Mouse (Mus musculus) right cerebral cortex, adult 18-20 months (tissue): ENCODE data around the gene Asb3.
A peak's percentile ranks its signal among the peaks of the same experiment; 100 is the strongest.

ENCODE experiments used
- DNase-seq: peaks from one replicate; pipeline ENCODE4 v3.0.0; 2022; ENCODE audit warnings: mixed read lengths

Asb3 gene

DNA sequence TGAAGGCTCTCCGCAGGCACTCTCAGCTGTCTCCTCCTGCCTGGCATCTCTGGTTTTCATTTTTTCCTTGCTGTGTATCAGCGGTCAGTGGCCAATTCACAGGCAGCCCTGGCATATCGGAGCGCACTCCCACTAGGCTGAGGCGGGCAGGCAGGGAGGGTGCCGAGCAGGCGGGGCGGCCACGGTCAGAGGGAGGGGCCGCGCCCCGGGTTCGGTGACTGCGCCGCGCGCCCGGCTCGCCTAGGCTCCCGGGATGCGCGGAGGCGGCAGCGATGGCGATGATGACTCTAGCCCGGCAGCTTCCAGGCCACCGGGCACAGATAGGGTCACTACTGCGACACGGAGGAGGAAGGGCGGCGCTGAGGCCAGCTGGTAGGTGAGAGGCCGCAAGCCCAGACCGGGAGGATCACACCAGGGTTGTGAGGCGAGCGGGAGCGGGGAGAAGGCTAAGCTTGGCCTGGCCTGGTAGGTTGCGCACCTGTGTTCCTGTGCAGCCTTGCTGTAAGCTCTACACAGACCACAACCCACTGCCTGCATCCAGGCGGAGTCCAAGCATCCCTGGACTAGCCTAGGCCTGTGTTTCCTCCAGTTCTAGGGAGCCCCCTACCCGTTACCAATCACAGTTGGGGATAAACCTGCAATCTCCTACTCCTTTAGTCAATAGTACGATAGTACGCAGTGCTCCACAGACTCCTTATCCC, at the start of gene Asb3, which contains the start of gene Gpr75:
TSS of gene Asb3 (plus strand) at position 246 of the 701 bp plus-strand sequence.
TSS of gene Gpr75 (plus strand) at position 188 of the 701 bp plus-strand sequence.
- peak; percentile 83 for DNase-seq

DNA sequence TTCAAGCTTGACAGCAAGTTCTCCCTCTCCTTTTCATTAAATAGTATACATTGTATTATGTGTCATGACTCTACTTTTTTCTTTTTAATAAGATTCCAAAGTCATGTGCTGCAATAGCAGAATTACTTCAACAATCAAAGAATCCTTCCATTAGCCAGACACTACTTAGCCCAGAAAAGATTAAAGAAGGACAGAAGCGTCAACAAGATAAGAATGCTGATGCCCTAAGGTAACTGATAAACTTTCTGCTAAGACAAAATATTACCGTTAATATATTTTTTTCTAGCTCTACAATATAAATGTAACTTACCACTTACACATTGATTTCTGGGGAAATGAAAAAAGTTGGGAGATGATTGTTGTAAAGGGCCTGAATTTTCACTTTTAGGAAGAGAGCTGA, 46.4 kb upstream of the Asb3 start:
- DNase-seq = no peak

DNA sequence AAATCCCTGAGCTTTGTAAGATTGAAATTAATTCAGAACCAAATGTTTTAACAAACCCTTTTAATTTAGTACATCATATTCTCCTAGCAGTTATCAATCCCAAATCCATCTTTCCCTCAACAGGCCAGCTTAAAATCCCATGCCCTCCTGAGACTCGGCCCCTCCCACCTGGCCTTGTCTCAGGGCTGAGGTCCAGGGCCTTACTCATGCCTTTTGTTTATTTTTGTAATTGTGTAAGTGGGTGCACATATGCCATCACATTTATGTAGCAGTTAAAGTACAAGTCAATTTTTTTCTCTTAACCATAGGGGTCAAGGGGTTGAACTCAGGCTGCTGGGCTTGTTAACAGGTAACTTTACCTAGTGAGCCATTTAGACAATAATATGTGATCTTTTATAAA, 40.9 kb upstream of the Asb3 start:
- no peak for DNase-seq

DNA sequence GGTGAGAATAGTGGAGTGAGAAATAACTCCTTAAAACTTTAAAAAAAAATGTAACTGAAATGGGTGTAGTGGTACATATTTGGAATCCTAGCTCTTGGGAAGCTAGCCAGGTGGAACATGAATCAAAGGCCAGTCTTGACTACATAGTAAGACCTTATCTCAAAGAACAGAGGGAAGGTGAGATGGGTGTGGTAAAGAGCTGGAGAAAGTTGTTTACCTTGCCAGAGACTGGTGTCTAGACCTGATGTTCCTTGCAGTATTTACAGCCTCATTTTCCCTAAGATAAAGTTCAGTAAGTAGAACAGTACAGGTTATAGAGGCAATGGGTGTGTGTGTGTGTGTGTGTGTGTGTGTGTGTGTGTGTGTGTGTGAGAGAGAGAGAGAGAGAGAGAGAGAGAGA, 12.8 kb upstream of the Asb3 start:
- DNase-seq = no peak

DNA sequence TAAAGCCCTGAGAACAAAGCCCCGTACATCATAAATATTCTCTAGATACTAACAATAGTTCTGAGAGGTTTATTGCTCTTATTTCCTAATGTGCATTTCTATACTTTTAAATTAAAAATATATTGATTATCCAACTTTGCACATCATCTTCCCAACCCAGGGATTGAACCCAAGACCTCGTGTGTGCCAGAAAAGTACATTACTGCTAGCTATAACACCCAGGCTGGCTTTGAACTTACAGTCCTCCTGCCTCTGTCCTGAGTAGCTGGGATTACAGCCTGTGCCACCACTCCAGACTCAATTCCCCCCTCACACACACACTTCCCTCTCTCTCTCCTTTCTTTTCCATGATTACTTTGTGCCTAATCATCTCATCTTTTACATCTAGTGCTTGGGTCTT, 2.9 kb downstream of the Asb3 start:
- DNase-seq = no peak

DNA sequence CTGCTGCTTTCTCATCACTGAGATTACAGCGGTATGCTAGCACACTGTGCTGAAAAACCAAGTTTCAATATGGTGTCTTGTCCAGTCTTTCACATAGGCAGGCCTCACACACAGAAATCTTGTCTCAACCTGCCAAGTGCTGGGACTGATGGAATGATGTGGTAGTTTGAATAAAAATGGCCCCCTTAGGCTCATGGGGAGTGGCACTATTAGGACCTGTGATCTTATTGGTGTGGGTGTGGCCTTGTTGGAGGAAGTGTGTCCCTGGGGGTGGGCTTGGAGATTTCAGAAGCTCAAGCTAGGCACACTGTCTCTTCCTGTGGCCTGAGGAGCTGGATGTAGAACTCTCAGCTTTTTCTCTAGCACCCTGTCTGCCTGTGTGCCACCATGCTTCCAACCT, 11.0 kb downstream of the Asb3 start:
- DNase-seq = no peak

DNA sequence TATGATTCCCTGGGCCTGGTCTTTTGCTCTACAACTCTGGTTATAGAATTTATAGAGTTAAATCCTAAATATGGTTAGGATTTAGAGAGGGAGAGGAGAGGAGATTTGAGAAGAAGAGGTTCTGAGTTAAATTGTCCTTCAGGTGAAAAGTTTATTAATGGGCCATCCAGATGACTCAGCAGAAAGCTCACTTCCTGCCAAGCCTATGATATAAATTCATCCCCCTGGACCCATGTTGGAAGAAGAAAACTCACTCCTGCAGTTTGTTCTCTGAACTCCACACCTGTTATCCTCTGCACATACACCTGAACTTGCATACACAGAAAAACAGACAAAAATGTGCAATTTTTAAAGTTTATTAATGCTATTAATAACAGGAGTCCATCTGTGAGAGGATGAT, 14.1 kb downstream of the Asb3 start:
- no peak for DNase-seq

DNA sequence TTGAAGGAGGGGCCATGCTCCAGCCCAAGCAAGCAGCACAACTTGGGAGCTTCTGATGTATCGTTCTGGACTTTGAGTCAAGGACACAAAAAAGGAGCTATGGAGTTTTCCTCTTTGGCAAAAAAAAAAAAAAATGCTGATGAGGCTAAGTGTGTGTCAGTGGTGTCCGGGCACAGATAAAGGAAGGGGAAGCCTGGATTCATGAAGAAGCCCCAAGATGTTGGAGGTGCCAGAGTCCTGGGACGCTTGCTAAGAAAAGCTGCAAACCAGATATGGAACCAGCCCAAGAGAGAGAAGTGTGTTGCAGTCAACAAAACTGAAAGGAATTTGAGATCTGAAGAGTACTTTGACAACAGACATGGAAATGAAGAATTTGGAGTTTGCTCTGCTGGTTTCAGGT, 27.1 kb downstream of the Asb3 start:
- DNase-seq = no peak

DNA sequence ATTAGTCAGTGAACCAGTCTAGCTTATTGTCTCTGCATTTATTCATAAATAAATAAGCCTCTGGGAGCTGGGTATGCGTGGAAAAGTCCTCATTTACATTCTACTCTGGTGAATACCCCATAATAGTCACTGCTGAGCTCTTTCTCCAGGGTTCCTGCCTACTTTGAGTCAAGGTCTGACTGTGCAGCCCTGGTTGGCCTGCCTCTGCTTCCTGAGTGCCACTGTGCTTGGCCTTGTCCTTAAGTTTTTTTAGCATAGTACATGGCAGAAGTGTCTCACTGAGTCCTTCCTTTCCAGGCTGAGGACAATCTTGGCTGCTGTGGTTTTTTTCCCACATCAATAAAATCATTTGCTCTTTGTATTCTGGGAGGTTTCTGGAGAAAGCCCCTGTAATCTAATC, 35.4 kb downstream of the Asb3 start:
- DNase-seq = no peak

DNA sequence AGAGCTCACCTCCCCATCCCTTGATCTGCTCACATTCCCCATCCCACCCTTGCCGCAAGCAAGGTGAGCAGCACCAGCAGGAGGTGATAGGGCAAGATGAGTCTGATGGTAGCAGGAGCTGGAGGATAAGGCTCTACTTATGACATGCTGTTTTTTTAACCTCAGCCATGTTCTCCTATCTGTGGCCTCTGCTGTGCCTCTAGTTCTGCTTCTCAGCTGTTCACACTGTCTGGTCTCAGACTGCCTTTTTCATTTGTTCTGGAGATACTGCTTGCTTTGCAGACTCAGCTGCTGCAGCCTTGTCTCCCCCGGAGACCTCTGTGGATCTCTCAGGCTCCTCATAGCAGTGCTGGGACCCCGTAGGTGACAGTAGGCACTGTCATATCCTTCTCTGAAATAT, 38.1 kb downstream of the Asb3 start:
- DNase-seq = no peak

DNA sequence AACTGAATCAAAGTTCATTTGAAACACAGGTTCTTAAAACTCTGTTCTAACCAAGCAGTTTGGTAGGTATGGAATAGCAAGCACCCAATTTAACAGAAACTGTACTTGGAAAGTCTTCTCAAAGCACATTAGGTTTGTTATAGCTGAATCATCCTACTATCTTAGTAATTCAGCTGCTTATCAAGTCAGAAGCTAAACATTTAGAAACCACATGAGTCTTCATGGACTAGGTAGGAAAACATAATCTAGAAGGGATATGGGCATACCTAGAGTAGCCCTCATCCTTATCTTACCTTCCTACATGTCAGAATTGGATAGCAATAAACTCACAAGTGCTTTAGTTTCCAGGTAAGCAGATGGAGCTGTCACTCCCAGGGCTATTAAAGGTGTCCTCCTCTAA, 42.9 kb downstream of the Asb3 start:
- DNase-seq = no peak

DNA sequence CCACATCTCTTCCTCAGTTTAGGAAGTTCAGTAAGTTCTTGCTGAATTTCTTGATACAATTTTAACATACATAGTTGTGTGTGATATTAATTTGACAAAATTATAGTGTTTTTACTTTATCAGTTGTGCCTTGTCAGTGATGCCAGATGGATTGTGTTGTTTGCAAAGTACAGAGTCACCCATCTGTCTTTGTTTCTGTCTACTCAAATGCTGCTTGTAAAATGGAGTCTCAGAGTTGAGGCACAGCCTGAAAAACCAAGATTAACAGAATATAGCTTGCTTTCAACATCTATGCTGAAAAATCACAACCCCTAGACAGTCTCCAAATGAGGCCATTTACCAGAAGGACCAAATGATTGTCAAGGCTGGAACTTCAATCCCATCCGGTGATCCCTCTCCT, 43.3 kb downstream of the Asb3 start:
- DNase-seq = no peak

DNA sequence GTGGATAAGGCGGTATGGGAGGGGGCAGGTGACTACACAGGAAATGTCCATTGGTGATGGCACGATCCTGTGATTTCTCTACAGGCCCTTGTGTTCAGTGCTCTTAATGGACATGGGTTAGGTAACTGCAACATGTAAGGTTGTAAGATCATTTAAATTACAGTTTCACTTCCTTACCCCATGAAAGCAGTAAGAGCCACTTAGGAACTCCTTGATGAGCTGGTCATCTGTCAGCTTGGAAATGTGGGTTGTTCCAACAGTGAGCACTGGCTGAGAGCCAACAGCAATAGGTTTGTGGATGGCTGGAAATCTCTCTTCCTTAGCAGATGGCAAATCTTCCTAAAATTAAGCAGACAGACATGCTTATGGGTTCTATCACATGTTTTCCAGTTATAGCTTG, 58.3 kb downstream of the Asb3 start:
- DNase-seq = peak; percentile 10

DNA sequence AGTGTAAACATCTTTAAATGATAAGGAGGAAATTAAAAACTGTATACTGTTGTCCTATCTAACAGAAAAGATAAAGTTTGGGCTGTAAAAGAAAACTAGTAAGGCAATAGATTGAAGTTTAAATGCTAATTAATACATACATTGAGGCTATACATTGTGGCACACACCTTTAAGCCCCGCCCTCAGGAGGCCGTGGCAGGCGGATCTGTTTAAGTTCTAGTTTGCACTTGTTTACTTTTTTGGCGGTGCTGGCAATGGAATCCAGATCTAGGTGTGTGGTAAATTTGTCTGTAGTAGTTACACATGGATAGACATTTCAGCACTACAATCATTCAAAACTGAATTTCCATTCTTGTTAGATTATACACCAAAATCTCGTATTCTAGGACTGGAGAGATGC, 67.6 kb downstream of the Asb3 start:
- no peak for DNase-seq

DNA sequence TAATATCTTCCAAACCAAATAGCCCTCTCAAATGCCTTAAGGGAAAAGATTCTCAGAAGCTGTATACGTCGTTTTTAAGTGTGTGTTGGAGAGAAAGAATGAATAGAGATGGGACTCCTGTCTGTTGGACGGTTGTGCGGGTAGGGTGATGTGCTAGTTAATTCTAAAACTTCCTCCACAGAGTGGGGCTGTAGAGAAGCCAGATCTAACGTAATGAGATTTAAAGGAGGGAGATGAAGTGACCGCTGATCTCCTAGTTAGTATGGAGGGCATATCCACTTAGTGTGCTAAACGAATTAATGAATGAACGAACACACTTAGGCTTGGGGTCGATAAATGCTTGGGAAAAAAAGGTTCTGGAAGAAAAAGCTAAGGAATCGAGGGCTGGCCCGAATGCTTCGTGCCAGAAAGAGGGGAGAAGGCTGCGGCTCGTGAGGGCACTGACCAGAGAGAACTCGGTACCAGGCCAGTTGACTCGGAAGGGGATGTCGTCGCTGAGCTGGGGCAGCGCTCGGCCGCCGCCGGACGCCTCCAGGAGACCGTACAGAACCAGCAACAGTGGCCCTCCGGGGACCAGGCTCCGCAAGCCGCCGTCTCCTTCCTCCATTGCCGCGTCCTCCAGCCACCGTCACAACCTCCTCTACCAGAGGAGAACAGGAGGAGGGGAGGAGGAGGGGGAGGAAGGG, 68.4 kb downstream of the Asb3 start:
- peak; percentile 37 for DNase-seq

DNA sequence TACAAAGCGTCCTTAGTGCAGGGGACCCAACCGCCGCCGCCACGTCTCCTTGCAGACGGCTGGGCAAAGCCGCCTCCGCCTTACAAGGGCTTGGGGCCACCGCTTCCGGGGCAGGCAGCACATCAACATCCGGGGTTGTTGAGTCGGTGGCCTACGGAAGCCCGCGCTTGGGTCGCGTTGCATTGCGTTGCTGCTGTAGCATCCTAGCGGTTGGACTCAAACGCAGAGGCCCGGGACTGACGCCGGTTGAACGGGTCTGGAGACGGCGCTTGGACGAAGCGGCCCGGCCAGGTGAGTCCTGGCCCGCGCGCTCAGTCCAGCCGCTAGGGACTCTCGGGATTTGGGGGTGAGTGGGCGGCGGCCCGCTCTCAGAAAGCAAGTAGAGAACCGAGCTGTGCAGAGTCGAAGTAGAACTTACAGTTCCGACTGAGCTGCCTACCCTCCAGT, 69.1 kb downstream of the Asb3 start, which contains the start of gene Erlec1:
TSS of gene Erlec1 (minus strand) at position 57 of the 447 bp plus-strand sequence.
- peak; percentile 96 for DNase-seq

DNA sequence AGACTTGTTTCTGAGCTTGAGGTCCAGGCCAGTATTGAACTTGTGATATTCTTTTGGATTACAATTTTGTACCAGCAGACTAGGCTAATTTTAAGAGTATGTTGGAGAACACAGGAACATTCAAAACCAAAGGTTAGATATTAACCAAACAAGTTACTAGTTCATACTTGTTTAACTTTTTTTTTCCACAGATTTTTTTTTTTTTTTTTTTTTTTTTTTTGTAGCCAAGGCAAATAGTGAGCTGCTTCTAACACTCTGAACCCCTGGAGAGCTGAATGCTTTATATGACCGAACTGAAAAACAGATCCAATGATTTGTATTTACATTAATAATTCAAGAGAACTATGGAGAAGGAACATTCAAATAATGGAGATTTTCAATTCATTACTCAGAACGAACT, 100.0 kb downstream of the Asb3 start:
- no peak for DNase-seq

DNA sequence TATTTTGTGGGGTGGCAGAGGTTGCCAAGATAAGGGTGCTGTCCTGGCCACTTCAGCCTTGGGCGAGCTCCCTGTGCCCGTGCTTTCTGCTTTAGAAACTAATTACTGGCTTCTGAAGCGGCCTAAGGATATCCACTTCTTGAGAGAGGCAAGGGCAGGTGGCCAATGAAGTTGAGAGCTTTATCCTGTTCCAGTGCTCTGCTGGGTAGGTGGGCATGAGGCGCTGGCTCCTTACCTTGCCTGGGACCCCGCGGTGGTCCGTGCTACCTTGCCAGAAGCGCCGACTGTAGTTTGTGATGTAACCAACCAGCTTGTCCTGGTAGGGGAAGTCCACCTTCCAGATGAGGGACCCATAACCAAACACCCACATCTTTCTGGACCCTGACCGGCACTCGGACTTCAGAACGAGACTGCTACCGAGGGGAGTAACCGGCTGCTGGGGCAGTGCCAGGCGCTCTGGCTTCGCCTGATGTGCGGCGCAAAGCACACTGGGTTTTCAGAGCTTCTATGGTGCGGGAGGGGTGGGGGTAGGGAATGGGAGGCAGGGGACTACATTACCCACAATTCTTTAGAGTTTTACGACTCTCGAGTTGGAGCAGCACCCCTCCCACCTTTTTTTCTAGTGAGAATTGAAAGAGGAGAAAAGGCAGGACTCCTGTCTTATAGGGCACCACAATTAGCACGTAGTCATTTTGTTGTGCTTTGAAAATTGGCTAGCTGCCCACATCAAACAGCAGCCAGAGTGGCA, 100.8 kb downstream of the Asb3 start, which contains the start of gene Chac2:
TSS of gene Chac2 (minus strand) at position 474 of the 748 bp plus-strand sequence.
- DNase-seq = peak; percentile 90

DNA sequence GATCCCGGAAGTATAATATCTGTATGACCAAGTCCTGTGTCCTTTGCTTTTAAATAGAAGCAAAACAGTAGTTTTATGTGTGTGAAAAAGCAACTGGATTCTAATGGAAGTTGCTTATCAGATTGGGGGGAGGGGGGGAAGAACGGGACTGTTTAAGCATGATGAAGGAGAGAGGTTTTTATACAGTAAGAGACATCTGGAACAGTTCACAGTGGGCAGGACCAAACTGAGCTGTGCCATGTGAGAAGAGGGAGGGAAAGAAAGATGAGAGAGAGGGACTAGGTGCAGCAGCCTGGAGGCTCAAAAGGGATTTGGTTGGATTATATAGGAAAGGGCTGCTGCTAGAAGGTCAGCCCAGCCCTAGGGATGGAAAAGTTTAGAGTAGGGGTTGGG, 101.4 kb downstream of the Asb3 start:
- DNase-seq = no peak

DNA sequence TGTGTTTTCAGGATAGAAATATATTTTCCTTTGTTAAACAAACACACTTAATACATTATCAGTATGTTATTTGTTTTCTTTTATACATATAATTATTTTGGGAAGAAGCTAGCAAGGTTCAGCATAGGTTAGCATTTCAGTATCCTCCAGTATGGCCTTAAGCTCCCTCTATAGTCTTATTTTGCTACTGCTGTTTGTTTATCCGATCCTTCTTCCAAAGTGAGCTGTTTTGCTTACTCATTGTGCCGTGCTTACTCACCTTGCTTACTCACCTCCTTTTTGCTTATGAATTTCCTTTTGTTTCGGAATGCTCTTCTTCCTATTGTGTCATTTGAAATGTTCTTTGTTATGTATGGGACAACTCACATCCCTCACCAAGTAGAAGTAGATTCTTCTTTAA, 111.5 kb downstream of the Asb3 start:
- no peak for DNase-seq

DNA sequence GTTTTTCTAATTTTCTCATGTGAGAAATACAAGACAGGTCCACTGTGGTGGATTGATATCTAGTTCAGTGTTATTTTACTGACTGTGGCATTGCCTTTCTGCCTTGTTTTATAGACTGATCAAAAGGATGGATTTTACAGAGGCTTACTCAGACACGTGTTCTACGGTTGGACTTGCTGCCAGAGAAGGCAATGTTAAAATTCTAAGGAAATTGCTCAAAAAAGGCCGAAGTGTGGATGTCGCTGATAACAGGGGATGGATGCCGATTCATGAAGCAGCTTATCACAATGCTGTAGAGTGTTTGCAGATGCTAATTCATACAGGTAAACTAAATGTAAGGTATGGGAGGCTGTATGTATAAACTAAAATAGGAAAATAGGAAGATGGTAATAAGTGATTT, 113.0 kb downstream of the Asb3 start:
- no peak for DNase-seq

DNA sequence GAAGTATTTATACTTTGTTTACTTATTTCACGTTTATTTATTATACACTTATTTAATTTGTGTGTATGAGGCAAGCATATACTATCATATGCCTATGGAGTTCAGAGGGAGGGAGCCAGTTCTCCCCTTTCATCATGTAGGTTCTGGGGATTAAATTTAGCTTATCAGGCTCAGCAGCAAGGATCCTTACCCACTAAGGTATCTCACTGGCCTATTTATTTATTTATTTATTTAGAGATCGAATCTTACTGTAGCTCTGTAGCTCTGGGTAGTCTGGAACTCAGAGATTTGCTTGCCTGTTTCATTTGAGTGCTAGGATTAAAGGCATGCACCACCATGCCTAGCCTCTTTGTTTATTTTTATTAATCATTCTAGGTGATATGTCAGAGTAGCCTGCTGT, 113.5 kb downstream of the Asb3 start:
- DNase-seq = no peak

DNA sequence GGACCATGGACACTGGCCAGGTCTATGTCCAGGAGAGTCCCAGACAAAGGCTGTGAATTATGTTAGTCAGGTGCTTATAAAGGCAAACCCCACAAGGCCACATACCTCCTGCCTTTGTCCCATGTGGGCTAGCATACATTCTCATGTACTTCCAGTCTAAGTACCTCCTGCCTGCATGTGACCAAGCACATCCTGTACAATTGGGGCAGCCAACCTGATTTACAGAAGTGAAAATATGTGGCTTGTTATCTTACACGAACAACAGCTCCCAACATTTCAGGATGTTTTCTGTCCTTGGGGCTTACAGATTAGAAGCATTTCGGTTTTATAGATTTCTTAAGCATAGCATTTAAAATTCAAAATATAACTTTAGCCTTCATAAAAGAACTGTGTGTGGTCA, 114.8 kb downstream of the Asb3 start:
- DNase-seq = no peak
